Mouse (Mus musculus): ENCODE measurements around the gene Dhx8.

GRCm38 (mm10) chr11:101763723-101764122 lies 31.0 kb downstream of the Dhx8 start:
- TF ChIP-seq EP300 (IDR thresholded peaks at IDR 0.05; ENCODE audit: insufficient read depth, low read depth, low read length) (no peak), POLR2A (IDR thresholded peaks at IDR 0.05; ENCODE audit: insufficient read depth, low read depth, low read length) (no peak), CTCF (IDR thresholded peaks at IDR 0.05) (peak; percentile 88)
